Mouse (Mus musculus): ENCODE data around the gene Cers2.

GRCm38 (mm10) chr3:95296103-95296469, 18.5 kb upstream of the Cers2 start:
- TF ChIP-seq FLI1 (IDR thresholded peaks at IDR 0.05; ENCODE audit: low read length) (no peak), GATA1 (IDR thresholded peaks at IDR 0.05; ENCODE audit: borderline replicate concordance, low read length) (no peak)
